Mouse (Mus musculus) kidney, postnatal 0 days (tissue): ENCODE measurements around the gene Kcnk13. TPM values are rescaled to one million over a fixed set of nuclear protein-coding genes. Genes with fewer than 3 reads are reported as not detected.

Experiments used
- ATAC-seq: fragments of 200-750 bp; cut with Nextera tagmentation; replicated peaks from 2 replicates; pipeline ENCODE4 v1.8.0; 2017; ENCODE audit warnings: low read depth, moderate number of reproducible peaks, moderate TSS enrichment, moderate library complexity; ENCODE audit not compliant: low FRiP score
- DNase-seq: peaks from one replicate; pipeline ENCODE4 v3.0.0-alpha.2; 2016; ENCODE audit warnings: low spot score
- H3K27ac ChIP-seq: fragments of 300-500 bp; sonication (generic); 2 replicates; pipeline ENCODE4 v1.5.1; 2014; ENCODE audit warnings: mild to moderate bottlenecking
- H3K27me3 ChIP-seq: fragments of 300-500 bp; sonication (generic); 2 replicates; pipeline ENCODE4 v1.6.1; 2014; ENCODE audit warnings: low read length, mixed read lengths; ENCODE audit not compliant: insufficient read depth
- H3K36me3 ChIP-seq: fragments of 300-500 bp; sonication (generic); 2 replicates; pipeline ENCODE4 v1.6.1; 2014; ENCODE audit warnings: low read length, mixed read lengths; ENCODE audit not compliant: insufficient read depth
- H3K4me1 ChIP-seq: fragments of 300-500 bp; sonication (generic); replicated peaks from 2 replicates; pipeline ENCODE4 v1.6.1; 2014; ENCODE audit warnings: antibody characterized with exemption, low read length, mixed read lengths; ENCODE audit not compliant: insufficient read depth
- H3K4me2 ChIP-seq: fragments of 300-500 bp; sonication (generic); 2 replicates; pipeline ENCODE4 v1.6.1; 2014; ENCODE audit warnings: mild to moderate bottlenecking, low read length, moderate library complexity, mixed read lengths
- H3K4me3 ChIP-seq: fragments of 300-500 bp; sonication (generic); replicated peaks from 2 replicates; pipeline ENCODE4 v1.5.1; 2014; ENCODE audit warnings: low read depth, low read length
- H3K9ac ChIP-seq: fragments of 300-500 bp; sonication (generic); 2 replicates; pipeline ENCODE4 v1.6.1; 2014; ENCODE audit warnings: low read depth, low read length
- H3K9me3 ChIP-seq: fragments of 300-500 bp; sonication (generic); replicated peaks from 2 replicates; pipeline ENCODE4 v1.6.1; 2016; ENCODE audit warnings: low read length, inconsistent platforms, mixed read lengths
- CTCF ChIP-seq: IDR thresholded peaks from 2 replicates; pipeline ENCODE4 v1.5.1; 2016; ENCODE audit warnings: antibody characterized with exemption, low read depth, mild to moderate bottlenecking, moderate library complexity
- WGBS: fragments of 180-500 bp; shearing (Covaris S2); extraction: QIAGEN DNeasy Blood & Tissue Kit; methylation state at CpG from one replicate; pipeline ENCODE4 v1.1.7; 2014; 5-methylcytosine and 5-hydroxymethylcytosine counted together
- polyA plus RNA-seq: library from polyadenylated mRNA; unstranded; fragments of >200 nt; fragmentation: Nextera tagmentation; extraction: Ambion mirVana; gene quantifications from 2 replicates; pipeline ENCODE4 v1.2.1, GENCODE M21; 2015

Gene Kcnk13
- polyA plus RNA-seq, 1 experiment from 2014 or later = 0.16 TPM

DNA sequence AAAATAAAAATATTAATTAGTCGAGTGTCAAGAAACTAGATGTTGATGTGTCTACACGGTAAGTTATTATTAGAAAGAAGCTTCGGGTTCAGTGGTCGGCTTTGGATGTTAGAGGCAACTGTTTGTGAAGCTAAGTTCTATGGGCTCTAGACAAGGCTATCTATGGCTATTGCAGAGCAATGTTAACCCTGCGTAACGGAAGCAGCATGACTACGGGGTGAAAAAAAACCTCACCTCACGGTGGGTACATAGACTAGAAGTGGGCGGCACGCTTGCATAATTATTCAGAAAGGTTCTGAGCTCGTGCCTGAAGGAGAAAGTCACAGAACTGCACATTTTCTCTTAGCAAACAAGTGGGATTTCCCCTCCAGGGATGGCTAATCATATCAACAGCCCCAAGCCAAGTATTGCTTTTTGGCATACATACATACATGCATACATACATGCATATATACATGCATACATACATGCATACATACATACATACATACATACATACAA is 28.1 kb downstream of the Kcnk13 start:
- no peak for DNase-seq
- Histone ChIP-seq H3K9me3 (no peaks in the 10 kb centered on the region), H3K27me3 (no peaks in the 10 kb centered on the region), H3K4me3 (no peak overlapping the region), H3K4me2 (no peak overlapping the region), H3K4me1 (no peaks in the 10 kb centered on the region), H3K9ac (no peak overlapping the region), H3K36me3 (no peaks in the 10 kb centered on the region), H3K27ac (no peak overlapping the region)
- TF ChIP-seq CTCF = no peak
- ATAC-seq = no peak
- WGBS = 91% methylated on average over 11 of the region's 11 CpGs

DNA sequence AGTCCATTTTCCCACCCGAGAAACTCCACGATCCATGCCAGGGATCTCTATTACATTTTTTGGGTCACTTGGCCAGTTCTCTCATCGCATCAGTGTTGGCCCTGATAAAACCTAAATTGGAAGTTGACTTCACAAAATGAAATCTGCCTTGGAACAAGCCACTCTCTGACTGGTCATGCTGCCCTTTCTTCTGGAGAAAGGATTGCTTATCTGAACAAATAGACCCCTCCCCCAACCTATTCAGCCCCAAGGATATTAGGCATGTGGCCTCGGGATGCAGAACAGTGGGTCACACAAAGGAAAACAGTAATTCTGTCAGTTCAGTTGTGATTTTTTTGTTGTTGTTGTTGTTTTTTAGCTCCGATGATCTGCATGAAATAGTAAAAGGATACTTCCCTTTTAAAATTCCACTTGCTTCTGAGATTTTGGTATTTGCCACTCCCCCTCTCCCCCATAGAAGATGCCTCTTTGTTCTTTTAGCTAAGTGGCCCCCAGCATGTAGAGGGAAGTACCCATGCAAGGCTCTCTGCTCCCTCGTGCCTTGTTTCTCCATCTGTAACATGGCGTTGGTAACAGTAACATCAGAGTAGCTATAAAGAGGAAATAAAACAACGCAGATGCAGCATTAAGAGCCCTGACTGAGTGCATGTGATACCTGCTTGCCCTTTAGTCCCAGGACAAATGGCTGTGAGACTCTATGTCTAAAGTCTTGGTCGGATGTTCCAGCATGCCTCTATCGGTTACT is 29.0 kb downstream of the Kcnk13 start:
- TF ChIP-seq CTCF = no peak
- Histone ChIP-seq H3K27me3 (no peaks in the 10 kb centered on the region), H3K27ac (no peak overlapping the region), H3K36me3 (no peaks in the 10 kb centered on the region), H3K4me1 (no peaks in the 10 kb centered on the region), H3K4me2 (no peak overlapping the region), H3K9me3 (no peaks in the 10 kb centered on the region), H3K9ac (no peak overlapping the region), H3K4me3 (no peak overlapping the region)
- WGBS = 79% methylated on average over 10 of the region's 10 CpGs
- DNase-seq (no peak), ATAC-seq (no peak)

DNA sequence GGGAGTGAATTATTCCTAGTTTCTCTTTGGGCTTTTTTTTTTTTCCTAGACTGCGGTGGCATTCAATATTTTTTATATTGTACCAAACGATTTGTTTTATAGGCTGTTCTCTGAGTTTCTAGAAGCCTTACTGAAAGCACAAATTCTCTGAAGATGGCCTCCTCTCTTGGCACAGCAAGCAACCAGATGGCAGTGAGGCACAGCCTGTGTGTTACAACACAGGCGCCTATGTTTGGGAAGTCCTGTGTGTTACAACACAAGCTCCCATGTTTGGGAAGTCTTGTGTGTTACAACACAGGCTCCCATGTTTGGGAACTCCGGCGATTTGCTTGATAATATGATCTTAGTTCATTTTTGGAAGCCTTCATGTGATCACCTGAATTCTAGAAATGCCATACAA is 31.7 kb downstream of the Kcnk13 start:
- WGBS = 86% methylated on average over 5 of the region's 5 CpGs
- H3K36me3 ChIP-seq = no peaks in the 10 kb centered on the region
- DNase-seq = no peak

GRCm38 (mm10) chr12:99999726-100000125 is 35.4 kb downstream of the Kcnk13 start:
- Histone ChIP-seq H3K4me1 (no peaks in the 10 kb centered on the region), H3K36me3 (no peaks in the 10 kb centered on the region), H3K27ac (no peak overlapping the region), H3K4me2 (no peak overlapping the region), H3K4me3 (no peak overlapping the region), H3K27me3 (no peaks in the 10 kb centered on the region), H3K9ac (no peak overlapping the region), H3K9me3 (no peaks in the 10 kb centered on the region)
- ATAC-seq = no peak
- TF ChIP-seq CTCF = no peak
- DNase-seq = no peak
- WGBS = 87% methylated on average over 5 of the region's 5 CpGs

More for the DNA sequence above, 31.7 kb downstream of the Kcnk13 start:
- TF ChIP-seq CTCF = no peak
- H3K4me3 ChIP-seq = no peak overlapping the region
- no peaks in the 10 kb centered on the region for H3K27me3 ChIP-seq
- no peaks in the 10 kb centered on the region for H3K4me1 ChIP-seq
- no peak overlapping the region for H3K4me2 ChIP-seq
- no peaks in the 10 kb centered on the region for H3K9me3 ChIP-seq
- H3K27ac ChIP-seq = no peak overlapping the region
- no peak for ATAC-seq
- no peak overlapping the region for H3K9ac ChIP-seq

DNA sequence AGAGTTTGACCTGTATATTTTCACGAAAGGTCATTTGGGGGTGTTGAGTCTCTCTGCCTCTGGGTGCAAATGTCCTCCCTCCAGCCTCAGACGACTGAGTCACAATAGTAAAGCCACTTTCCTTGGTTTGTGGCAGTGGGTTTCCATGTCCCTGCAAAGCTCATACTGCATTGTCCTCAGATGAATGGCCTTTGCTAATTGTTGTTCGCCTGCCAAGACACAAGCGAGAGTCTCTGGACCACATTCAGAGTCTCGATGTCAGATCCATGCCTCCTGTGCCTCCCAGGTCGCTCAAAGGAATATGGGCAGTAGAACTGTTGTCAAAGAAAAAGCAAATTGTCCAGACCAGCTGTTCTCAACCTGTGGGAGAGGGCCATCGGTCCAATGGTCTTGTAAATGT is 36.1 kb downstream of the Kcnk13 start:
- DNase-seq (no peak), ATAC-seq (no peak)
- Histone ChIP-seq H3K9ac (no peak overlapping the region), H3K36me3 (no peaks in the 10 kb centered on the region), H3K27me3 (no peaks in the 10 kb centered on the region), H3K4me2 (no peak overlapping the region), H3K4me1 (no peaks in the 10 kb centered on the region), H3K4me3 (no peak overlapping the region), H3K27ac (no peak overlapping the region), H3K9me3 (no peaks in the 10 kb centered on the region)
- no peak for TF ChIP-seq CTCF
- 81% methylated on average over 7 of the region's 7 CpGs for WGBS

GRCm38 (mm10) chr12:100001246-100001645 is 36.9 kb downstream of the Kcnk13 start:
- H3K27ac ChIP-seq = no peak overlapping the region
- TF ChIP-seq CTCF = no peak
- WGBS = 94% methylated on average over 3 of the region's 3 CpGs
- no peak overlapping the region for H3K4me3 ChIP-seq
- no peaks in the 10 kb centered on the region for H3K4me1 ChIP-seq
- H3K36me3 ChIP-seq = no peaks in the 10 kb centered on the region
- ATAC-seq = no peak
- no peak for DNase-seq
- H3K9me3 ChIP-seq = no peaks in the 10 kb centered on the region
- H3K27me3 ChIP-seq = no peaks in the 10 kb centered on the region
- no peak overlapping the region for H3K9ac ChIP-seq
- H3K4me2 ChIP-seq = no peak overlapping the region
